Mouse (Mus musculus) limb, embryonic 14.5 days (tissue): ENCODE measurements at regions not wholly inside any gene's neighbourhood (a gene's known extent, or its start where the extent isn't known, plus 50 kb on each side); places are given as distances from the start of the nearest gene placed in this dataset.

Experiments used
- ATAC-seq: fragments of 200-750 bp; cut with Nextera tagmentation; 2 replicates; pipeline ENCODE4 v1.8.0; 2017; ENCODE audit warnings: low read depth, moderate number of reproducible peaks, moderate TSS enrichment; ENCODE audit not compliant: low FRiP score
- DNase-seq: peaks from one replicate; pipeline ENCODE4 v3.0.0-alpha.2; 2015; ENCODE audit warnings: low spot score
- H3K27ac ChIP-seq: fragments of 300-500 bp; sonication (generic); replicated peaks from 2 replicates; pipeline ENCODE4 v1.5.1; 2014; ENCODE audit warnings: low read depth, mild to moderate bottlenecking, low read length, moderate library complexity, mixed read lengths
- H3K27me3 ChIP-seq: fragments of 300-500 bp; sonication (generic); 2 replicates; pipeline ENCODE4 v1.6.1; 2014; ENCODE audit warnings: low read length, mixed read lengths; ENCODE audit not compliant: control insufficient read depth, insufficient read depth
- H3K36me3 ChIP-seq: fragments of 300-500 bp; sonication (generic); 2 replicates; pipeline ENCODE4 v1.6.1; 2014; ENCODE audit warnings: mild to moderate bottlenecking, low read length, moderate library complexity, mixed read lengths; ENCODE audit not compliant: control insufficient read depth, insufficient read depth
- H3K4me1 ChIP-seq: fragments of 300-500 bp; sonication (generic); 2 replicates; pipeline ENCODE4 v1.6.1; 2014; ENCODE audit warnings: antibody characterized with exemption, low read length, mixed read lengths; ENCODE audit not compliant: control insufficient read depth, insufficient read depth
- H3K4me2 ChIP-seq: fragments of 300-500 bp; sonication (generic); replicated peaks from 2 replicates; pipeline ENCODE4 v1.6.1; 2014; ENCODE audit warnings: low read depth, mild to moderate bottlenecking, low read length, moderate library complexity; ENCODE audit not compliant: severe bottlenecking
- H3K4me3 ChIP-seq: fragments of 300-500 bp; sonication (generic); replicated peaks from 2 replicates; pipeline ENCODE4 v1.5.1; 2014; ENCODE audit warnings: low read length
- H3K9ac ChIP-seq: fragments of 300-500 bp; sonication (generic); 2 replicates; pipeline ENCODE4 v1.6.1; 2014; ENCODE audit warnings: mild to moderate bottlenecking, low read depth, low read length, moderate library complexity; ENCODE audit not compliant: severe bottlenecking
- H3K9me3 ChIP-seq: fragments of 300-500 bp; sonication (generic); 2 replicates; pipeline ENCODE4 v1.6.1; 2016; ENCODE audit warnings: low read length; ENCODE audit not compliant: control insufficient read depth
- POLR2A ChIP-seq: fragments of 200-500 bp; IDR thresholded peaks from 2 replicates; pipeline ENCODE4 v1.8.0; 2012; ENCODE audit warnings: inconsistent platforms, mild to moderate bottlenecking, moderate library complexity, borderline replicate concordance; ENCODE audit not compliant: insufficient read depth, insufficient read length; ENCODE audit errors: extremely low read depth
- WGBS: fragments of 180-500 bp; shearing (Covaris S2); extraction: QIAGEN DNeasy Blood & Tissue Kit; methylation state at CpG from one replicate; pipeline ENCODE4 v1.1.7; 2014; 5-methylcytosine and 5-hydroxymethylcytosine counted together

DNA sequence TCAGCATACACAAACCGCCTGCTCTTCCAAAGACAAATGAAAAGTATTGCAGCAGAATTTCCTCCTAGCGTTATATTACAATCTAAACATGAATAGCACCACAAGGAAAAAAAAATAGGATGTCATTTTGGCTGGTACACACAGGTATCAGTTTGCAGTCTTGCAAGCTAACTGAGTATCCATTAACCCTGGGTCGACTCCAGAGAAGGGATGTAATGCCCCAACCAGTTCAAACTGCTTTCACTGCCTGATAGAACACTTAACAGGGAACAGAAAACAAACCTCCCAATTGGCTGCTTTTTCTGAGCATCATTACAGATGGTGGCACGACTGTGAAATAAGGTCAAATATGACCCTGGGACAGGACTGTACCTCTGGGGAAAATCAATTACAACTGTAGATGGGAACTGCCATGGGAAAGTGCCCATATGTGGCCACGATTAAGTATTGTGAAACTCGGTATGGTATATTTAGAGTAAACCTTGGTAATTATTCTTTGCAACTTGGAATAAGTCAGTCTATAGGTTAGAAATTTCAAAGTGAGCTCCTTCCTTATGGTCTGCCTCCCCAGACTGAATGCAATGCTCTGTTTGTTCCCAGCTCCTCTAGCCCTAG is 137.5 kb upstream of the Sgk1 start:
- DNase-seq (no peak), ATAC-seq (no peak)
- no peak for TF ChIP-seq POLR2A
- no peak overlapping the region for H3K9ac ChIP-seq
- no peaks in the 10 kb centered on the region for H3K9me3 ChIP-seq
- H3K36me3 ChIP-seq, result no peaks in the 10 kb centered on the region
- no peak overlapping the region for H3K4me3 ChIP-seq
- 66% methylated on average over 6 of the region's 6 CpGs for WGBS
- no peak overlapping the region for H3K27ac ChIP-seq
- H3K4me2 ChIP-seq, result no peak overlapping the region
- peaks cover 2% of the 10 kb centered on the region; the same call in 1 of the 2 replicates for H3K4me1 ChIP-seq
- no peaks in the 10 kb centered on the region for H3K27me3 ChIP-seq

GRCm38 (mm10) chr10:21745940-21746487 is 136.0 kb upstream of the Sgk1 start:
- WGBS, result 24% methylated on average over 4 of the region's 4 CpGs
- no peak overlapping the region for H3K4me2 ChIP-seq

DNA sequence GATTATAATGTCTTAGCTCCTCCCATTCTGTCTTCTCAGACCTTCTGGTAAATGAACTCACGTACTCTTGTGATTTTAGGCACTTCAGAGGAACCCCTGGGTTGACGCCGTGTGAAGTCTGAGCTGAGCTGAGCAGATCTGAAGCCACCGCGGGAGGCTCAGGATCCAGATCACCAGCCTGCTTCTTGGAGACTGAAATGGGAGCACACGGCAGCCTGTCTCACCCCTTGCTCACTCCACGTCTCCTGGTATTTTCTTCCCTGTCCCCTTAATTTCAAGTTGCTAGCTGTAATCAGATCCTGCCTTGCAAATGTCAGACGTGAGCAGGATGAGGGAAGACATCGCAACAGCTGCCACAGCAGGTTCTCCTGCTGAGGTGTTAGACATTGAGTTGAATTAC is 135.3 kb upstream of the Sgk1 start:
- H3K4me2 ChIP-seq, result no peak overlapping the region
- 13% methylated on average over 9 of the region's 9 CpGs for WGBS

More at GRCm38 (mm10) chr10:21745940-21746487, 136.0 kb upstream of the Sgk1 start:
- Histone ChIP-seq H3K27me3 (no peaks in the 10 kb centered on the region), H3K9ac (no peak overlapping the region), H3K27ac (no peak overlapping the region), H3K9me3 (no peaks in the 10 kb centered on the region), H3K4me1 (peaks cover 2% of the 10 kb centered on the region; the same call in 1 of the 2 replicates), H3K36me3 (no peaks in the 10 kb centered on the region), H3K4me3 (no peak overlapping the region)
- no peak for DNase-seq
- ATAC-seq, result no peak
- no peak for TF ChIP-seq POLR2A

GRCm38 (mm10) chr10:21751326-21751725 is 130.7 kb upstream of the Sgk1 start:
- no peak overlapping the region for H3K4me3 ChIP-seq
- 80% methylated on average over 6 of the region's 6 CpGs for WGBS
- no peak overlapping the region for H3K27ac ChIP-seq
- no peaks in the 10 kb centered on the region for H3K36me3 ChIP-seq
- H3K27me3 ChIP-seq, result no peaks in the 10 kb centered on the region
- no peaks in the 10 kb centered on the region for H3K9me3 ChIP-seq
- no peak overlapping the region for H3K4me2 ChIP-seq
- peaks cover 2% of the 10 kb centered on the region; the same call in 1 of the 2 replicates for H3K4me1 ChIP-seq
- DNase-seq (no peak), ATAC-seq (no peak)
- no peak for TF ChIP-seq POLR2A
- no peak overlapping the region for H3K9ac ChIP-seq

More for the DNA sequence above, 135.3 kb upstream of the Sgk1 start:
- Histone ChIP-seq H3K27ac (no peak overlapping the region), H3K9ac (no peak overlapping the region), H3K4me3 (no peak overlapping the region), H3K27me3 (no peaks in the 10 kb centered on the region), H3K4me1 (peaks cover 2% of the 10 kb centered on the region; the same call in 1 of the 2 replicates), H3K9me3 (no peaks in the 10 kb centered on the region), H3K36me3 (no peaks in the 10 kb centered on the region)
- TF ChIP-seq POLR2A, result no peak
- DNase-seq (no peak), ATAC-seq (no peak)

GRCm38 (mm10) chr10:21752392-21752791 is 129.6 kb upstream of the Sgk1 start:
- Histone ChIP-seq H3K9me3 (no peaks in the 10 kb centered on the region), H3K9ac (no peak overlapping the region), H3K4me3 (no peak overlapping the region), H3K27ac (no peak overlapping the region), H3K4me2 (no peak overlapping the region), H3K36me3 (no peaks in the 10 kb centered on the region), H3K4me1 (no peaks in the 10 kb centered on the region), H3K27me3 (no peaks in the 10 kb centered on the region)
- ATAC-seq, result no peak
- TF ChIP-seq POLR2A, result no peak
- no peak for DNase-seq
- WGBS, result 71% methylated on average over 3 of the region's 3 CpGs
